Mouse (Mus musculus) ES-Bruce4 (cell line): Measurements from ENCODE around the gene Actl10. TPM values are rescaled to one million over a fixed set of nuclear protein-coding genes. Genes with fewer than 3 reads are reported as not detected.

Source experiments
- H3K27ac ChIP-seq: 2 replicates; pipeline ENCODE4 v1.5.1; 2012; ENCODE audit warnings: low read length, inconsistent platforms; ENCODE audit not compliant: insufficient read depth
- H3K27me3 ChIP-seq: 2 replicates; pipeline ENCODE4 v1.6.1; 2012; ENCODE audit warnings: mild to moderate bottlenecking, low read length, inconsistent platforms; ENCODE audit not compliant: control insufficient read depth, poor library complexity, insufficient read depth, severe bottlenecking
- H3K36me3 ChIP-seq: 2 replicates; pipeline ENCODE4 v1.6.1; 2012; ENCODE audit warnings: inconsistent platforms, mild to moderate bottlenecking, low read length, moderate library complexity; ENCODE audit not compliant: control insufficient read depth, poor library complexity, insufficient read depth, severe bottlenecking
- H3K4me1 ChIP-seq: one replicate; pipeline ENCODE4 v1.8.1; 2011; ENCODE audit warnings: low read length; ENCODE audit not compliant: control insufficient read depth, insufficient read depth
- H3K4me3 ChIP-seq: 2 replicates; pipeline ENCODE4 v1.5.1; 2011; ENCODE audit warnings: low read depth, mild to moderate bottlenecking, low read length
- H3K9ac ChIP-seq: 2 replicates; pipeline ENCODE4 v1.6.1; 2012; ENCODE audit warnings: low read depth, mild to moderate bottlenecking, inconsistent platforms; ENCODE audit not compliant: poor library complexity, severe bottlenecking
- H3K9me3 ChIP-seq: replicated peaks from 2 replicates; pipeline ENCODE4 v1.6.1; 2012; ENCODE audit warnings: mild to moderate bottlenecking, low read length, inconsistent platforms; ENCODE audit not compliant: control insufficient read depth, poor library complexity, insufficient read depth, severe bottlenecking
- CTCF ChIP-seq: IDR thresholded peaks from one replicate; pipeline ENCODE4 v1.8.1; 2011; ENCODE audit warnings: low read depth, low read length
- EP300 ChIP-seq: IDR thresholded peaks from 2 replicates; pipeline ENCODE4 v1.6.1; 2011; ENCODE audit warnings: low read depth, low read length; ENCODE audit not compliant: insufficient read depth
- POLR2A ChIP-seq: IDR thresholded peaks from one replicate; pipeline ENCODE4 v1.8.1; 2011; ENCODE audit warnings: low read length; ENCODE audit not compliant: insufficient read depth
- polyA plus RNA-seq: library from polyadenylated mRNA; stranded (reverse); fragments of >200 nt; gene quantifications from 2 replicates; pipeline ENCODE4 v1.2.4, GENCODE M21; 2011; ENCODE audit warnings: low read depth; ENCODE audit not compliant: missing spikeins, insufficient read depth, insufficient read length

Gene Actl10
- polyA plus RNA-seq, 1 experiment = not detected

DNA sequence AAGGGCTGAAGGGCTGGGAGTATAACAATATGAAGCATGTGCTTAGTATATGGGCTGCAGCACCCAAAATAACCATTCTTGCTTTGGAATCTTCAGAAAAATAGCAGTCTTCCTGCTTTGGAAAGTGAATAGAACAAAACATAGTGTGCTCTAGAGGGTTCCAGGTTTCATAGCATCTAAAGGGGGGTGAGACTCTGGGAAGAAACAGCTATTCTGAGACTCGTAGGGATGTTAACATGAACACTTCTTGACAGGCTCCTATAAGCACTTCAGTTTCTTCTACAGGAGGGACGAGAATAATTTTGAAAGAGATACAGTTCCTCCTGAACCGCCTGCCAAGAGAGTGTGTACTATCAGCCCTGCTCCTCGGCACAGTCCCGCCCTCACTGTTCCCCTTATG is 34.2 kb upstream of the Actl10 start:
- H3K9me3 ChIP-seq = no peaks in the 10 kb centered on the region
- H3K36me3 ChIP-seq = peaks cover 73% of the 10 kb centered on the region
- no peaks in the 10 kb centered on the region for H3K27me3 ChIP-seq
- H3K4me3 ChIP-seq = no peak overlapping the region
- H3K4me1 ChIP-seq = no peaks in the 10 kb centered on the region
- H3K9ac ChIP-seq = no peak overlapping the region
- TF ChIP-seq POLR2A = no peak
- TF ChIP-seq CTCF = no peak
- no peak for TF ChIP-seq EP300
- H3K27ac ChIP-seq = no peak overlapping the region

DNA sequence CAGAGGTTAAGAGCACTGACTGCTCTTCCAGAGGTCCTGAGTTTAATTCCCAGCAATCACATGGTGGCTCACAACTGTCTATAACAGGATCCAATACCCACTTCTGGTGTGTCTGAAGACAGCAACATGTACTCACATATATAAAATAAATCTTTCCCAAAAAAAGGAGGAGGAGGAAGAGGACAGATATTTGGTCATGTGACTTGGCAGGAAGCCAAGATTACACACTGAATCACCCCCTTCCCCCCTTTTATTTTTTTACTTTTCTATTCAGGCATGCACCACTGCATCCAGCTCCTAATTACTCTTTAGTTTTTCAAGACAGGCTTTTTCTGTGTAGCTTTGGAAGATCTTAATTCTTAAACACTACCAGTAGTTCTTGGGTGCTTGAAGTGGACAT is 30.1 kb upstream of the Actl10 start:
- Histone ChIP-seq H3K36me3 (peaks cover 79% of the 10 kb centered on the region), H3K9me3 (no peaks in the 10 kb centered on the region), H3K4me1 (no peaks in the 10 kb centered on the region), H3K9ac (no peak overlapping the region), H3K4me3 (no peak overlapping the region), H3K27ac (no peak overlapping the region), H3K27me3 (no peaks in the 10 kb centered on the region)
- no peak for TF ChIP-seq EP300
- TF ChIP-seq POLR2A = no peak

DNA sequence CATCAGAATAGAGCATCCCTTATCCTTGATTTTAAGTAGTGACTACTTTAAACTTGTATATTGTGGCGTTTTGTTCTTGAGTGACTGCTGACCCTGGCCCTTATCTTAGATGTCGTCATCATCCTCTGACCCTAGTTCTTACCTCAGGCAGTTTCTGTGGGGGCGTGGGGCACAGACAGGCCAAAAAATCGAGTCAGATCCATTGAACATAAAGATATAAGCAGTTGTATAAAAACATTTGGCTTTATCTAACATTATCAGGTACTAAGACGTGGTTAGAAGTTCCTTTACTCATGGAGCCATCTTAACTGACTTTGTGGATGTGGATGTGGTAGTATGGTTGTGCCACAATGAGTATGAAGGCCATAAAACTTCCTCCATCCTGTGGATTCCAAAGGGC is 29.2 kb upstream of the Actl10 start:
- H3K36me3 ChIP-seq = peaks cover 74% of the 10 kb centered on the region

GRCm38 (mm10) chr2:154525285-154525684 is 26.3 kb upstream of the Actl10 start:
- Histone ChIP-seq H3K36me3 (peaks cover 76% of the 10 kb centered on the region), H3K4me3 (no peak overlapping the region), H3K27ac (no peak overlapping the region), H3K9ac (no peak overlapping the region), H3K27me3 (no peaks in the 10 kb centered on the region), H3K9me3 (no peaks in the 10 kb centered on the region), H3K4me1 (no peaks in the 10 kb centered on the region)
- no peak for TF ChIP-seq CTCF
- TF ChIP-seq EP300 = no peak
- no peak for TF ChIP-seq POLR2A

More for the DNA sequence above, 29.2 kb upstream of the Actl10 start:
- no peaks in the 10 kb centered on the region for H3K27me3 ChIP-seq
- no peak overlapping the region for H3K4me3 ChIP-seq
- no peaks in the 10 kb centered on the region for H3K9me3 ChIP-seq
- H3K4me1 ChIP-seq = no peaks in the 10 kb centered on the region
- no peak overlapping the region for H3K27ac ChIP-seq
- H3K9ac ChIP-seq = no peak overlapping the region
- TF ChIP-seq CTCF (no peak), POLR2A (no peak), EP300 (no peak)

DNA sequence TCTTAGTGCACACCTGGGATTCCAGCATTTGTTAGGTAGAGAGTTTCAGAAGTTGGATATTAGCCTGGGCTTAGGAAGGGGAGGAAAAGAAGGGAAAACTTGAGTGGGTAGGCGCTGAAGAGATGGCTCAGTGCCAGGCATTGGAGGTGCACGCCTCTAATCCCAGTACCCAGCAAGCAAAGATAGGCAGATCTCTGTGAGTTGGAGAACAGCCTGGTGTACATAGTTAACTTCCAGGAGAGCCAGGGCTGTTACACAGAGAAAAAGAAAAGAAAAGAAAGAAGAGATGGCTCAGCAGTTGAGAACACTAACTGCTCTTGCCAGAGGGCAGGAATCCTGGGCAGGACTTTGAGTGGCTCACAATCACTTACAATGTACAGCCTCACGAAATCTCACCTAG is 25.0 kb upstream of the Actl10 start:
- Histone ChIP-seq H3K27ac (no peak overlapping the region), H3K9me3 (no peaks in the 10 kb centered on the region), H3K4me1 (no peaks in the 10 kb centered on the region), H3K9ac (no peak overlapping the region), H3K27me3 (no peaks in the 10 kb centered on the region), H3K4me3 (no peak overlapping the region), H3K36me3 (peaks cover 78% of the 10 kb centered on the region)
- TF ChIP-seq EP300 = no peak
- no peak for TF ChIP-seq CTCF

GRCm38 (mm10) chr2:154532888-154533287 is 18.7 kb upstream of the Actl10 start:
- Histone ChIP-seq H3K9me3 (no peaks in the 10 kb centered on the region), H3K27me3 (no peaks in the 10 kb centered on the region), H3K4me1 (no peaks in the 10 kb centered on the region), H3K4me3 (no peak overlapping the region), H3K27ac (peak overlapping the region; percentile 55), H3K36me3 (peaks cover 78% of the 10 kb centered on the region), H3K9ac (no peak overlapping the region)
- TF ChIP-seq CTCF (no peak), POLR2A (no peak), EP300 (no peak)
